Mouse (Mus musculus) neural tube, embryonic 14.5 days (tissue): ENCODE data around the gene Tnnc1. TPM values are rescaled to one million over a fixed set of nuclear protein-coding genes. Genes with fewer than 3 reads are reported as not detected.
A peak's percentile ranks its signal among the peaks of the same experiment; 100 is the strongest.

ENCODE experiments used
- ATAC-seq: fragments of 200-750 bp; cut with Nextera tagmentation; 2 replicates; pipeline ENCODE4 v1.8.0; 2017; ENCODE audit warnings: low read depth, mild to moderate bottlenecking, moderate TSS enrichment, moderate library complexity
- H3K27ac ChIP-seq: fragments of 300-500 bp; sonication (generic); 2 replicates; pipeline ENCODE4 v1.5.1; 2014; ENCODE audit warnings: low read depth, mild to moderate bottlenecking, control low read depth, low read length, moderate library complexity, mixed read lengths
- H3K27me3 ChIP-seq: fragments of 300-500 bp; sonication (generic); 2 replicates; pipeline ENCODE4 v1.6.1; 2014; ENCODE audit warnings: low read length; ENCODE audit not compliant: control insufficient read depth, insufficient read depth
- H3K36me3 ChIP-seq: fragments of 300-500 bp; sonication (generic); 2 replicates; pipeline ENCODE4 v1.6.1; 2014; ENCODE audit warnings: low read length, mixed read lengths; ENCODE audit not compliant: control insufficient read depth, insufficient read depth
- H3K4me1 ChIP-seq: fragments of 300-500 bp; sonication (generic); 2 replicates; pipeline ENCODE4 v1.6.1; 2014; ENCODE audit warnings: low read length; ENCODE audit not compliant: control insufficient read depth, insufficient read depth
- H3K4me2 ChIP-seq: fragments of 300-500 bp; sonication (generic); 2 replicates; pipeline ENCODE4 v1.6.1; 2014; ENCODE audit warnings: mild to moderate bottlenecking, low read depth, low read length, control low read depth
- H3K4me3 ChIP-seq: fragments of 300-500 bp; sonication (generic); 2 replicates; pipeline ENCODE4 v1.5.1; 2014; ENCODE audit warnings: low read depth, low read length, control low read depth, mixed read lengths
- H3K9ac ChIP-seq: fragments of 300-500 bp; sonication (generic); replicated peaks from 2 replicates; pipeline ENCODE4 v1.6.1; 2014; ENCODE audit warnings: low read depth, mild to moderate bottlenecking, control low read depth, low read length, mixed read lengths
- H3K9me3 ChIP-seq: fragments of 300-500 bp; sonication (generic); 2 replicates; pipeline ENCODE4 v1.6.1; 2016; ENCODE audit warnings: low read length; ENCODE audit not compliant: control insufficient read depth
- WGBS: fragments of 180-500 bp; shearing (Covaris S2); extraction: QIAGEN DNeasy Blood & Tissue Kit; methylation state at CpG from one replicate; pipeline ENCODE4 v1.1.7; 2014; 5-methylcytosine and 5-hydroxymethylcytosine counted together
- polyA plus RNA-seq: library from polyadenylated mRNA; unstranded; fragments of >200 nt; fragmentation: Nextera tagmentation; extraction: Ambion mirVana; gene quantifications from 2 replicates; pipeline ENCODE4 v1.2.1, GENCODE M21; 2014

Tnnc1 gene
- polyA plus RNA-seq, 1 experiment from 2014 or later, result 5.5 TPM

GRCm38 (mm10) chr14:31166827-31167226, 41.3 kb upstream of the Tnnc1 start:
- no peak for ATAC-seq
- Histone ChIP-seq H3K9ac (0 out of 2 replicates have a peak overlapping the region, but pooled peaks have one; percentile 11), H3K4me2 (no peak overlapping the region; the same call in 1 of the 2 replicates), H3K36me3 (peaks cover 17% of the 10 kb centered on the region), H3K9me3 (no peaks in the 10 kb centered on the region), H3K27ac (no peak overlapping the region), H3K4me3 (no peak overlapping the region), H3K4me1 (peaks cover 3% of the 10 kb centered on the region; the same call in 1 of the 2 replicates), H3K27me3 (no peaks in the 10 kb centered on the region)
- WGBS, result 58% methylated on average over 9 of the region's 9 CpGs

DNA sequence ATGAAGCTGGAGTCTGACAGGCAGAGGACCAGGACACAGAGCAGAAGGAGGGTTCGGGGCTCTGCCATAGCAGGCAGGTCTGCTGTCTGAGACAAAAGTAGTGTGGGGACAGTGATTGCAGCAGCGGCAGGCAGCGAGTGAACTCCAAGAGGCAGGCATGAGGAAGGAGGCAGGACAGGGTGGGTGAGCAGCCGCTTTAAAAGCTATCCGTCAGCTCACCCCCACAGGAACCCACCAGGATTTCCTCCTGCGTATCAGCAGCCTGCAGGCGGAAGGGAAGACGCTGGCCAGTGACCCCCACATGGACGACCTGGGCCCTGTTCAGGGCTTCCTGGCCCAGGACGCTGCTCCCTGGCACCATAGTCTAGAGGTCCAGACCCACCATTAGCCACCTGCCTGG, 39.7 kb upstream of the Tnnc1 start, which contains the start of gene Stab1:
Stab1 (minus strand) TSS at position 217 of the 400 bp plus-strand sequence.
- Histone ChIP-seq H3K9ac (no peak within 1 kb of the TSS), H3K4me3 (no peak within 1 kb of the TSS), H3K27me3 (no peaks in the 10 kb centered on the region), H3K27ac (no peak within 1 kb of the TSS), H3K4me2 (no peak within 1 kb of the TSS), H3K9me3 (no peaks in the 10 kb centered on the region), H3K4me1 (peaks cover 3% of the 10 kb centered on the region; the same call in 1 of the 2 replicates), H3K36me3 (peaks cover 33% of the 10 kb centered on the region)
- 45% methylated on average over 10 of the region's 10 CpGs for WGBS
- no peak for ATAC-seq

GRCm38 (mm10) chr14:31169508-31169907, 38.6 kb upstream of the Tnnc1 start:
- ATAC-seq, result no peak
- peaks cover 44% of the 10 kb centered on the region for H3K36me3 ChIP-seq

DNA sequence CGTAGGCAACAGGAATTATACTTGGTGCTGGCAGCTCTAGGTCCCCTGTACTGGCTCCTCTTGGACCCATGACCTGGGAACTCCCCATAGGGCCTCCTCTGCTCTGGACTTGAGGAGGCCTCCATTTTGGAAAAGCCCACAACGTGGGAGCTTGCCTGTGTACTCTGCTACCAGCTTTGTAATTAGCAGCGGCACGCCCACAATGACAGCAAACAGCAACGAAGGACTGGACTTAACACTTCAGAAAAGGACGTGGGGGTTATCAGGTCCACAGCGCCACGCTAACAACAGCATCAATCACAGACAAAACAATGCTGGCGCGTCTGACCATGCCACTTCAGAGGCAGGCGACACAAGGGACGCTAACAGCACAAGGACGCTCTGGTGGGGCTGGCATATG, 37.1 kb upstream of the Tnnc1 start:
- Histone ChIP-seq H3K27me3 (no peaks in the 10 kb centered on the region), H3K9ac (no peak overlapping the region), H3K4me1 (peaks cover 3% of the 10 kb centered on the region; the same call in 1 of the 2 replicates), H3K9me3 (no peaks in the 10 kb centered on the region), H3K27ac (no peak overlapping the region), H3K36me3 (peaks cover 58% of the 10 kb centered on the region), H3K4me3 (no peak overlapping the region), H3K4me2 (no peak overlapping the region)
- 76% methylated on average over 13 of the region's 13 CpGs for WGBS
- no peak for ATAC-seq

More at GRCm38 (mm10) chr14:31169508-31169907, 38.6 kb upstream of the Tnnc1 start:
- H3K9me3 ChIP-seq, result no peaks in the 10 kb centered on the region
- no peak overlapping the region for H3K9ac ChIP-seq
- H3K4me3 ChIP-seq, result no peak overlapping the region
- H3K27me3 ChIP-seq, result no peaks in the 10 kb centered on the region
- WGBS, result 85% methylated on average over 6 of the region's 6 CpGs
- peaks cover 3% of the 10 kb centered on the region; the same call in 1 of the 2 replicates for H3K4me1 ChIP-seq
- no peak overlapping the region for H3K27ac ChIP-seq
- no peak overlapping the region for H3K4me2 ChIP-seq

DNA sequence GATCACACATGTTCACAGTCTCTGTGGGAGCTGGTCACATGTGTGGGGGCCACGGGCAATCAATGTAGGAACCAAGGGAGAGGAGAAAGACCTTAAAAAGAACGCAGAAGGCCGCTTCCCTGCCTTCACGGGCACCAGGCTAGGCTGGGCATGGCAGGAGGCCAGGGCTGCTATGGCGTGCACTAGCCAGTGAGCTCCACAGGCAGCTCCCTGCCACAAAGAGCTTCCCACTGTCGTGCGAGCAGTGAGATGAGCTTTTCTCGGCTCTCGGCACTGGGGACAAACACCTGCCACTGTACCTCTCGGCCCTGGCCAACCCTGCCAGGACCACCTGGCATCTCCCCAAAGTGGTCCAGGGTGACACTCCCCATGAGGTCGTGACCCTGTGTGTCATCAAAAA, 36.7 kb upstream of the Tnnc1 start:
- Histone ChIP-seq H3K4me1 (peaks cover under 1% of the 10 kb centered on the region; the same call in 1 of the 2 replicates), H3K36me3 (peaks cover 63% of the 10 kb centered on the region), H3K9ac (no peak overlapping the region), H3K27ac (no peak overlapping the region), H3K9me3 (no peaks in the 10 kb centered on the region), H3K4me3 (no peak overlapping the region), H3K4me2 (no peak overlapping the region), H3K27me3 (no peaks in the 10 kb centered on the region)
- no peak for ATAC-seq
- WGBS, result 80% methylated on average over 11 of the region's 11 CpGs

- Histone ChIP-seq H3K9ac (no peak overlapping the region), H3K4me2 (no peak overlapping the region), H3K27me3 (no peaks in the 10 kb centered on the region), H3K9me3 (no peaks in the 10 kb centered on the region), H3K27ac (no peak overlapping the region), H3K36me3 (peaks cover 67% of the 10 kb centered on the region), H3K4me3 (no peak overlapping the region), H3K4me1 (no peaks in the 10 kb centered on the region)
- 98% methylated on average over 15 of the region's 15 CpGs for WGBS
- ATAC-seq, result no peak
Measured at GRCm38 (mm10) chr14:31171821-31172220, 36.3 kb upstream of the Tnnc1 start.

DNA sequence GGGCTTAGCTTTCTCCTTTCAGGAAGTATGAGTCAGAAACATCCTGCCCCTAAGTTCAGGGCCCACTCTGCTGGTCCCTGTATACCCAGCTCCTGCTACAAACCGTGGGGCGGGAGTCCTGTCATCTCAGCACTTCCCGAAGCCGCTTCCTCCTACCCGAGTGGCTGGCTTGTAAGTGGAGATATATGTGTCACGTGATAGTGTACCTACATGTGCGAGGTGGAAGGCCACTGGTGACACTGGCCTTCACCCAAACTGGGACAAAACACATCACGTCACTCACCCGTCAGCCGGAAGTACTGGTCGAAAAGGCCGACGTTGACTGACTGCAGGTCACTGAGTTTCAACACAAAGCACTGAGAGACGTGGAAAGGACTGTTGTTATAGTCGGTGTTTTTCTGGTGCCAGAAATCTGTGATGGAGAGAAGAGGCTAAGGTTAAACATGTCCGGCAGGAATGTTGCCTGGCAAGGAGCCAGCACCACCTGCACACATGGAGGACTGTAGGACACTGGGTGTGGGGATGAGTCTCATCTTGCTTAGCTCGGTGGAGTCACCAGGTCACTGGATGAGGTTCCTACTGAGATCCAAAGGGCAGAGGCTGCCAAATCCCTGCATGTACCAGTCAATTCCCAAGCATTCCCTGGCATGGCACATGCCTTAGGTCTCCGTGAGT, 35.2 kb upstream of the Tnnc1 start:
- Histone ChIP-seq H3K4me2 (no peak overlapping the region), H3K27me3 (no peaks in the 10 kb centered on the region), H3K9ac (no peak overlapping the region), H3K9me3 (no peaks in the 10 kb centered on the region), H3K4me3 (no peak overlapping the region), H3K4me1 (no peaks in the 10 kb centered on the region), H3K27ac (no peak overlapping the region), H3K36me3 (peaks cover 77% of the 10 kb centered on the region)
- no peak for ATAC-seq
- 89% methylated on average over 18 of the region's 18 CpGs for WGBS

DNA sequence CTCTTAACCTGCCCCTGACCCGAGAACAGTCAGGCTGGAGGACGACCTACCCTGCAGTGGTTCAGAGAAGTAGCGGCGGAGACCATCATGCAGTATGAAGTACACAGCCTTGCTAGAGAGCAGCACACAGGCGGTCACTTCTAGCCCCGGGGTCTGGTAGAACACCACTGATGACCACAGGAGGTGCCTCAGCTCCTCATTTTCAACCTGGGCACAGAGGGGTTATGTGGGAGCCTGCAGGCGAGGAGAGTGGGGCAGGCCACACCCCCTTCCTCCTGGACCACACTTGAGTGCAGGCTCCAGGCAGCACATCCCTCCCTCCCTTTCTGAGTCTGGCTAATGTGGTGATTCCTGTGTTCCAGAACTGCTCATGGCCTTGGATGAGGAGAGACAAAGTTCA, 34.6 kb upstream of the Tnnc1 start:
- 90% methylated on average over 7 of the region's 7 CpGs for WGBS
- Histone ChIP-seq H3K4me2 (no peak overlapping the region), H3K27me3 (no peaks in the 10 kb centered on the region), H3K4me1 (no peaks in the 10 kb centered on the region), H3K4me3 (no peak overlapping the region), H3K9me3 (no peaks in the 10 kb centered on the region), H3K36me3 (peaks cover 77% of the 10 kb centered on the region), H3K27ac (no peak overlapping the region), H3K9ac (no peak overlapping the region)
- no peak for ATAC-seq

DNA sequence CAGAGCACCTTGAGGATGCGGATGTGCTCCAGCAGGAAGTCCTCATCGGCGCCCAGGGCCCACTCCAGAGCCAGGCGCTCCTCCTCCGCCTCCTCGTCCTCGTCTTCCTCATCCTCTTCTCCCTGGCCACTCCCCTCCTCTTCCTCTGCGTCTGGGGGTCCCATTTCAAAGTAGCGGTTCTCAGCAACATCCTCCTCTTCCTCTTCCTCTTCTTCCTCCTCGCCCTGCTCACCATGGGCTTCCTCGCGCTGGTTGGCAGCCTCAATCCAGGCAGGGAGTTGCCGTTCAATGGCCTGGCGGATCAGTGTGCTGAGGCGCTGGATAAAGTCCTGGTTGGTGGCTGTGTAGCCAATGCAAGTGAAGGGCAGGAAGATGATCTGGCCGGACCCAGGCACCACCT, 30.8 kb upstream of the Tnnc1 start:
- 93% methylated on average over 14 of the region's 16 CpGs for WGBS
- H3K27ac ChIP-seq, result no peak overlapping the region

More for the DNA sequence above, 30.8 kb upstream of the Tnnc1 start:
- Histone ChIP-seq H3K4me1 (no peaks in the 10 kb centered on the region), H3K27me3 (no peaks in the 10 kb centered on the region), H3K4me3 (no peak overlapping the region), H3K9ac (no peak overlapping the region), H3K36me3 (peaks cover 87% of the 10 kb centered on the region), H3K4me2 (no peak overlapping the region), H3K9me3 (no peaks in the 10 kb centered on the region)
- ATAC-seq, result no peak
